Mouse (Mus musculus) MEL-GATA-1-ER (cell line): ENCODE results near the gene Tmprss12.
"Not testable (repeated sequence)": the region's sequence is repeated elsewhere in the genome, so short reads cannot be mapped to it uniquely, and the experiment has no call there.

Experiments
- DNase-seq: peaks from one replicate; pipeline ENCODE4 v3.0.0-alpha.2; 2012; ENCODE audit warnings: low read depth; ENCODE audit errors: extremely low read depth

The Tmprss12 gene

DNA sequence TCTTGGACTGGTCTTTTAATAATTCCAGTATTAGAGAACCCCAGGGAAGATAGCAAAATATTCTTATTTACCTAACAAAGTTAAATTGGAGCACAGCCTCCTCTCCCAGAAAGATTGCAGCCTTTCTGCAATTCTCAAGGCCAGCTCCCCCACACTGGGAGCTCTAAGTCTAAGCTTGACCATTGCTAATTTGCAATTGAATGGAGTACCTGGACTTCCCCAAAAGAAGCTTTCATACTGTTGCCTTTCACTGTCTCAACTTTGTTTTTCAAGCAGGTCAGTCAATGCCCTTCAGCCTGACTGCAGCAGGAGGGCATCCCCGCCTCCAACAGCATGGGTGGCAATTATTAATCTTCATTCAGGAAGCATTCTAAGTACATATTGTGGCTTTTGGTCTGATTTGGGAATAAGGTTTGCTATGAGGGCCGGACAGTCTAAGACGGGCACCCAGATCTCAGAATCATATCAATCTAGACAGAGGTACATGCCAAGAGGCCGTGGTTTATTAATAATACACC, 6.8 kb upstream of the Tmprss12 start:
- DNase-seq, result not testable (repeated sequence)

DNA sequence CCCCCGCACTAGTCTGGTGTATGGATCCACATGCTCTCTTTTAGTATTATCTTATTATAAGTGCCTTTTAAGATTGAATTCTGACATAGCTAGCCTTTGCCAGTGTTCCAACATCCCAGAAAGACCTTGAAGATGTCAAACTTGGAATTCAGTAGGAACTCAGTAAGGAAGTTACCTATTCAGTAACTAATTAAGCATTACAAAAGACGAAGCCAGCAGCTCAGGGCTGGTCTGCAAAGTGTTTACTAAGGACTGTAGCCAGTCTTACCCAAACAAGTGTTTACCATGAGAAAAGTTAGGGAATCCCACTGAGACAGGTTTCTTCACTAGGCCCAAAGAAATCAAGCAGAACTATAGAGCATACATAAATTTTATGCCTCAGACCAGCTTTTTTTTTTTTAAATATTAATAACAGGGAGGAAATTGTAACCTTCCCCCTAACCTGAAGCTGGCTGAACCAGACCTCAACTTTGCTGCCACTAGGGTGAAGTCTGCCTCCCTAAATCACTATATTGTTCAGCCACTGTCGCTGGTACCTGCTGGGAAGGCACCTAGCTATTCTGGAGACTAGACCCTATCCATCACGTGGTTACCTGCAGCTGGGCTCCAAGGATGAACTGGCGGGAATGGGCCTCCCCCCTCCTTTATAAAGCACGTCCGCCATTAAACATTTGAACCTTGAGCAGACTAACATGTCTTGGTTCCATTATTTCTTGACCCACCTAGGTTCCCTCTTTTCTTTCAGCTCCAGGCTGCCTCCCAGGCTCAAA, 5.7 kb upstream of the Tmprss12 start:
- DNase-seq, result no peak

DNA sequence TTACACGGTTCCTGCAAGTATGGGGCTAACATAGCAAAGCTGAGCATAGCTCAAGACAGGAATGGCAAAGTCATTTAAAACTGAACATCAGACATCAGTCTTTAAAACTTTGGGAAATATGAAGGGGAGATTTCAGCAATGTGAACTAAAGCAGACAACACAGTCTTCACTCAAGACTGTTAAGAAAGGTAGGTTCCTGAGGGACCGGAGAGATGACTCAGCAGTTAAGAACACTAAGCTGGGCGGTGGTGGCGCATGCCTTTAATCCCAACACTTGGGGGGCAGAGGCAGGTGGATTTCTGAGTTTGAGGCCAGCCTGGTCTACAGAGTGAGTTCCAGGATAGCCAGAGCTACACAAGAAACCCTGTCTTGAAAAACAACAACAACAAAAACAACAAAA, 4.2 kb upstream of the Tmprss12 start:
- DNase-seq, result no peak

DNA sequence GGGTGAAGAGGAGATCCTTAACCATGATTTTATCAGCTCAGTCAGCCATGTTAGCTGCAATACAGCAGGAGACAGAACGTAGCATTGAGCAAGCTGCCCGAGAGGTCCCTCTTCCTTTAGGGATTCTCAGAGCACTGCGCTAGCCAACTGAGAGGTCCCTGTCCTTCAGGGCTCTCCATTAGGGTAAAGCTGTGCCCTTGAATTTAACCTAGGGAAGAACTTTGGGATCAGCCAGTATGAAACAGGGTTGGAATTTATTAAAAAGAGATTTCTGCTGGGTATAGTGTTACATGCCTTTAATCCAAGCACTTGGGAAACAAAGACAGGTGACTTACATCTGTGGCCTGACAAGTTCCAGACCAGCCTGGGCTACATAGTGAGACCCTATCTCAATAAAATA, 3.1 kb upstream of the Tmprss12 start:
- no peak for DNase-seq

DNA sequence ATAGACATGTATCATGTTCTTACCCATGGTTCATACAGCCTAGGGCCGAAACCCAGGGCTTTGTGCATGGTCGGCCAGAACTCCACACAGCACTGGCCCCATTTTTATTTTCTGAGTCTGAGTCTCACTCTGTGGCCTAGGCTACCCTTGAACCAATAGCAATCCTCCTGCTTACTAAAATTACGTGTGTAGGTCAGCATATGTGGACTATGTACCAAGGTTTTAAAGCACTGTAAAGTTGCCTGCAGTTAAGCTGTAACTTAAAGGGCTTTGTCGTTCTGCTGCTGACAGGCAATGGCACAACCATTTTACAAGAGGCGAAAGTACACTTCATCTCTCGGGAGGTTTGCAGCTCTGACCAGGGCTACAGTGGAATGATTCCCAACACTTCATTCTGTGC, 8.3 kb downstream of the Tmprss12 start:
- no peak for DNase-seq

DNA sequence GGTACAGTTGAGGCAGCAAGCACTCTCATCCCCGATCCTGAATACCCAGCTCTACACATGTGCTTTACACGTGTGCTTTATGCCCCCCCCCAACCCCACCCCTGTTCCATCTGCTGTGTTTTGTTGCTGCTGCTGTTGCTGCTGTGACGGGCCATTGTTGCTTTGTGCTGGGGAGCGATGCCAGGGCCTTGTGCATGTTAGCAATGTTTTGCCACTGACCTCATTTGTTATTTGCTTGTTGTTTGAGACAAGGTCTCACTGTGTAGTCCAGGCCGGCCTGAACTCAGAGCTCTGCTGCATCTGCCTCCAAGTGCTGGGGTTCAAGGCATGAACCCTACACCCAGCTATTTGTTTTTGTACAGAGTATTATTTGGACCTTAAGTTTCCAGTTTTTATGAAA, 10.2 kb downstream of the Tmprss12 start:
- no peak for DNase-seq

DNA sequence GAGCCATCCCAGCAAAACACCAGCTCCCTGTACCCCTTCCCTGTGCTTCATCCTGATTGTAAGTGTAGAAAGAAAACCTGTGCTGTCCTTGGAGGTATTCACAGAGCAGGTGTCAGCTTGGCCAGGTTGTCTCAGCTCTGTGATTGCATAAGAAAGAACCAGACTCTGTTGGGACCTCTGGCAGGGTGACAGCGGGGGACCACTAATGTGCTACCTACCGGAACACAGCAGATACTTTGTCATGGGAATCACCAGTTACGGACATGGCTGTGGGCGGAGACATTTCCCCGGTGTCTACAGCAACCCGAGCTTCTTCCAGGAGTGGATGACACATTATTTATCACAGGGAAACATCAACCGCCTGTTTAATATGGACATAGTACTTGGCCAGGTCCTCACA, 11.7 kb downstream of the Tmprss12 start:
- no peak for DNase-seq

DNA sequence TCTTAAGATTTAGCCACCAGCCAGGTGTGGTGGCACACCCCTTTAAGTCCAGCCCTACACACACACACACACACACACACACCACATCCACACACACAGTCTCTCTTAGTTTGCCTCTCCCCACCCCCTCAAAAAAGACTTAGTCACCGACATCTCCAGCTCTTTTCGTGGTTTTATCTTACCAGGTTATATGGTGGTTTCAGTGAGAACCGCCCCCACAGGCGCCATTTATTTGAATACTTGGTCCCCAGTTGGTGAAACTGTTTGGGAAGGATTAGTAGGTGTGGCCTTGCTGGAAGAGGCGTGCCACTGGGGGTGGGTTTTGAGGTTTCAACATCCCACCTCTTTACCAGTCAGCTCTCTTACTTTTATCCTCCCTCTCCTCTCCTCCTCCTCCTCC, 17.2 kb downstream of the Tmprss12 start:
- DNase-seq, result no peak

DNA sequence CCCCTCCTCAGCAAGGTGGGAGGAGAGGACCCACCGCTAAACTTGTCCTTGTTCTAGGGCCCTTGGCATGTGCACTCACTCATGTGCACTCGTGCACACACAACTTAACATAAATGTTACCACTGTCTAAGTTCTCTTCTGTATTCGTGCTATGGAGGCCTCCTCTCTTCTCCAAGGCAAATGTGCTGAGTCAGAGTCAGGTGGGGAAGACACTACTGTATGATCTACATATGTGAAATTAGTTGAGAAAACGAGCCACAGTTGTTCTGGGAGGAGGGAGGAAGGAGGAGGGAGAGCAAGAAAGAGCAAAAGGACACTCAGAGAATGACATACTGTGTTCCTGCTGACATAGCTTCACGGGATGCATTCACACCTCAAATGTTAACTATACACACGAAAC, 19.9 kb downstream of the Tmprss12 start:
- DNase-seq, result no peak

DNA sequence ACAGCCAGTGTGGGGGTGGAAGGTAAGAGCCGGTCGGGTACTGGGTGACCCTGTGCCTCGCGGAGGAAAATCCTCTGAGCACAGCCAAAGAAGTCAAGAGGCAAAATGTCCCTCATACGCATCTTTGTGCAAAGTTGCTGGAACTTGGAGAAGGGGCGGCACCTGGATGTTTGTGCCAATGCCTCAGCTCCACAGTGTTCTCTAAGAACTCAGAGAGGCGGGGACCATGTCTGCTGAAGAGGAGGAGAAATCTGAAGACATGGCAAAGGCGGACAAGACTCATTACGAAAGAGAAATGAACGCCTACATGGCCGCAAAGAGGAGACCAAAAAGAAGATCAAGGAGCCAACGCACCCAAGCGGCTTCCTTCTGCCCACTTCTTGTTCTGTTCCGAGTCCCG, 20.9 kb downstream of the Tmprss12 start:
- no peak for DNase-seq

DNA sequence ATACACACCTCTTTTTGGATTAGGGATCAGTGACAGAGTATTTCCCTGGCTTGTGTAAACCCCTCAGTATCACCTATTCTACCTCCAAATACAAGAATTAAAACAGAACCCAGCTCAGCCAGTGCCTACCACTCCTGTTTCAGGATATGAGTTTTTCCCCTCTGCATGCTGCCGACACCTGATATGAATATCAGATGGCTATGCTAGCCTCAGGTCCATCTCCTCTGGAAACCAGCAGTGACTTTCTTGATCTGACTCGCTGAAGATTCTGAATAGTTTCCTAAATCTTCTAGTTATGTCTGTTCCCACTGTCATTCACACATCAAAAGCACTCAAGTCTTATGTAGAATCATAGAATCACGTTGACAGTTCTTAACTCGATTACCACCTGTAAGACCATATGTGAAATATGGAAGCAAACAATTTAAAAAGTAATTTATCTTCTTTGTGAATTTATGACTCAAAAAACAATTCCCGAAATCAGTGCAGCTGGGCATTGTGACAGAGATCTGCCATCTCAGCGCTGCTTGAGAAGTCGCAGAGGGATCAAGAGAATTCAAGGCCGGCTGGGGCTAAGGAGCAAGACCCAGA, 22.9 kb downstream of the Tmprss12 start:
- DNase-seq, result peak; percentile 65

DNA sequence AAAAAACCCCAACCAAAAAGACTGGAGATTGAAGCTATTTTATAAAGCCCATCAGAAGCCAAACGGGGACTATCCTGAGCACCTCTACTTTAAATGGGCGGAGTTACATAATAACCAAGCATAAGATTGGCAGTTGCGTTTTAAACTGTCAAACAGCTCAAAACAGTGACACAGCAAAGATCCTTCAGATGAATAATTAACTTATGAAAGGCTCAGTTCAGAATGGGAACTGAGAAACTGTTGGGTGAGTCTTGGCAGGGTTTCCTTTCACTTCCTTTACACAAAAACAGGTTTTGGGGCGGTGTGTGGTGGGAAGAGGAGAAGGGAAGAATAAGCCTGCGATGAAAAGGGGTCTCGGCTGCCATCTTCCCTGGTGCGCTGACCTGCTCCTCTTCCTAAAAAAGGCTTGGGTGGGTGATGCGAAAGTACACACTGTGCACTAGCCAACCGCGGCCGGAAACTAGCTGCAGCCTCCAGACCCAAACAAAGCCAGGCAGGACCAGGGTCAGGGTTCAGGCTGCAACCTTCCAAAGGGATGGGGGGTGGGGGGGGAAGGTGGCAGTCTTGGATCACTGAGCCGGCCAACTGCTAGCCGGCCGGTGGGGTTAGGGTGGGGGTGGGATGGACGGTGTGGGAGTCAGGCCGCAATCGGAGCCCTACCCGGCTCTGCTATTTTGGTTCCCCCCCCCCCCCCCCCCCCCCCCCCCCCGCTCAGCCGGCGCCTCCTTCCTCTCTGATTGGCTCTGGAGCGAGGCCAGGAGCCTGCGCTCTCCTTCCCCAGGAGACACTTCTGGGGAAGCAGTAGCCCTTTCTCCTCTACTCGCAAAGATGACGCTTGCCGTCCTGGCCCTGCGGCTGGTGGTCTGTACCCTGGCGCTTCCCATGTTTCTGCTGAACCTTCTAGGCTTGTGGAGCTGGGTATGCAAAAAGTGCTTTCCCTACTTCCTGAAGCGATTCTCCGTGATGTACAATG, 23.7 kb downstream of the Tmprss12 start, which contains the start of gene Mettl7a1:
Gene Mettl7a1, plus strand, starts transcription at position 122 of the 973 bp plus-strand sequence.
- peak; percentile 98 for DNase-seq

DNA sequence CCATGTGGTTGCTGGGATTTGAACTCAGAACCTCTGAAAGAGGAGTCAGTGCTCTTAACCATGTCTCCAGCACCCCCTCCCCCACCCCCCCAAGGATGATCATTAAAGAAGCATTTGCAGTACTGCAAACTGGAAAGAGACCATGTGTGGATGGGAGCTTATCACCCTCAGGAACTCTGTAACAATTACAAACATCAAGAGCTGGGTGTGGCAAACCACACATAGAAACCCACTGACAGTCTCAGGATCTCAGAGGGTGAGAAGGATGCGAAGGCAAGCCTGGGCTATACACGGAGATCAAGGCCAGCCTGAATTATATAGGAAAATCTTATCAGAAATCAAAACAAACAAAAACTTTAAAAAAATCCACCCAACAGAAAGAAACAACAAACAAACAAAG, 25.6 kb downstream of the Tmprss12 start:
- no peak for DNase-seq

DNA sequence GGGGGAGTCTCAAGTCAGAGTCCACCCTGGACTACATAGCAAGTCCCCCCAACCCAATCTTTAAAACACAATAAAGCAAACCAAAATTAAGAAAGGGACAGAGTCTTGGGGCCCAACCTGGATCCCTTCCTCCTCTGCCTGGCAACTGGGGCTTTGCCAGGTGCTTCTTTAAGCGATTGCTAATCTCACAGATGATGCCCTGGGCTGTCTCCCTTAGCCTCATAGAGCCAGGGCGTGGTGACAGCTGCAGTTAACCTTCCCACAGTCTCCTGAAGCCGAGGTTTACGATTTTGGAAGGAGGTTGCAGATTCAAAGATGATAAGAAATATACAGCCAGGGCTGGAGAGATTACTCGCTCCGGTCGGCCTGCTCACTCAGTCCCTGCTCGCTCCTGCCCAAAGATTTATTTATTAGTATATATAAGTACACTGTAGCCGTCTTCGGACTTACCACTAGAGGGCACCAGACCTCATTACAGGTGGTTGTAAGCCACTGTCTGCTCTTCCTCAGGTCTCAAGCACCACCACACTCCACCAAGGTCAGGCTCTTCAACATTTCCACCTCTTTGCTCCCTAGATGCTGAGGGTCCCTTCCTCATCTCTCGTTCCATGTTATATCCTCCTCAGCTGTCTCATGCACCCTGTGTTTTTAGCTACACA, 26.9 kb downstream of the Tmprss12 start:
- peak; percentile 76 for DNase-seq

DNA sequence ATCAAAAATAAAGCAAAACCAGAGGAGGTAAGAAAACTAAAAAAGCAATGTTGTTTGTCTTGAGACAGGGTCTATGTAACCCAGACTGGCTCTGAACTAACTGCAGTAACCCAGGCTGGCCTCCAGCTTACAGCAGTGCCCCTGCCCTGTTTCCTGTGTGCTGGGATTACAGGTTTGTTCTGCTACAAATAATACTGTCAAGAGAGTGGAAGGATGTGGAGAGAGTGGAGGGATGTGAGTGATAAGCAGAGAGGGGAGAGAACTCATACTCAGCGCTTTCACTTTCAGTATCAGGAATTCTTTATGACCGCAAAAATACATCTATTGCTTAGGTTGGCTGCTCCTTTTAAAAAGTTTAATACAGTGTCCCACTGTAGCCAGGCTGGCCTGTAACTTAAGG, 31.7 kb downstream of the Tmprss12 start:
- DNase-seq, result no peak

DNA sequence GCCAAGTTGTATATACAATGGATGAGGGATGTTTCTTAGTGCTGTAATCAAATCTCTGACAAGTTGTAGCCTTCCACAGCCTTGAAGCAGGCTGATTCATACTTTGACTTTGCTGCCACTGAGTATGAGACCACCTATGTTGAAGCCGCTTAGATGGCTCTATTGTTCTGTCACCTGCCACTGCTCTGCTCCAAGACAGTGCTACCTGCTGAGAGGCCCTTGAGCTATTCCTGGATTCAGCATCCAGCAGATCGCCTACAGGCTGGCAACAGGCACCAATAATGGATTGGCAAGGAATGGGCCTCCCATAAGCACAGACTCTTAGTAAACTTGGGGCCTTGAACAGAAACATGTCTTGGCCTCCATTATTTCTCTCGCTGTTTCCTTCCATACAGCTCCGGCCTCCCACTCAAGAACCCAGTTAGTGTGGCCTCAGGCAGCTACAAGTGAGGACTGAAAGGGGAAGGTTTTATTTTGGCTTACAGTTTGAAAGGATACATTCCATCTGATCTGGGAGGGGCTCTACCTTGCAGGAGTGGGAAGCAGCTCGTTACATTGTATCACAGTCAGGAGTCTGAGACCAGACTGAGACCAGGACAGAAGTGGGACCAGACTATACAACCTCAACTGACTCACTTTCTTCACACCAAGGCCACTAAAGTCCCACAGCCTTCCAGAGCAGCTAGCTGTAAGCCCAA, 34.0 kb downstream of the Tmprss12 start:
- DNase-seq, result no peak

DNA sequence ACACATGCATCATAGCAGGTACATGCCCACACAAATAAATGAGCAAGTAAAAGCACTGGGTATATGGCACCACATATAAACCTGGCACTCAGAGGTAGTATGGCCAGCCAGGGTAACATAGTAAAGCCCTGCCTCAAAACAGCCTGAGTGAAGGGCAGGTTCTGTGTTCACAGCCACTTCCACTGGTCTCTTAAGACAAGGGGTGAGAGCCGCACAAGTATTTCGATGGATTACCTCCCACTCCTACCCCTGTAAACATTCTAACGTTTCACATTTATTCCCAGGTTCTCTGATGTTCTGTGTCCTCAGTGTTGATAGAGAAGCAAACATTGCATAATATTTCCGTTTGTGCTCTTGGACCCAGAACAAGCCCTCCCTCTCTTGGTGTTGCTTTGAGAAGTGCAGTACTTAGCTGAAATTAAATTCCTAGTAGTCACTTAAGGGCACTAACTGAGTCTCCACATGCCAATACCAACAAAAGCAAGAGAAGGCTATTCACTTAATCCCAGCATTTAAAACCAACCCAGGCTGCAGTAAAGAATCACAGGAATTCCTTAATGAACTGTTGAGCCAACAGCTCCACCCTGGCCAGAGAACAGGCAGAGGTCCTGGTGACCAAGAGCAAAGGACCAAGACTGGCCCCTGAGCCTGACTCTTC, 37.5 kb downstream of the Tmprss12 start:
- DNase-seq, result not testable (repeated sequence)

DNA sequence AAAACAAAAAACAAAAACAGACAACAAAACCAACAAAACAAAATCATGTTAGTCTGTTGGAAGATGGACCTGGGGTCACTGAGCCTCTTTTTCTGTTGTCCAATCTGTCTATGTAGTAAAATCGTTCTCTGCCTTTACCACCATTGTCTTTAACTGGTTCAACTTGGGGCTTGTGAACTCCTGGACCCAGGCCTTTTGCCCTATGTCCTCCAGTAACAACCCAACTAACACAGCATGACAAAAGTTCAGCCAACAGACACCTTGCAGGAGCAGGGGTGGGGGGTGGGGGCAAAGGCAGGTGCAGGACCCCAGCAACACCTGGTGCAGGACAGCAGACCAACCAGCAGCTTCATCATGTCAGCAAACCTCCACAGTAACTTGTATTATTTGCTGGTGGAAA, 39.2 kb downstream of the Tmprss12 start:
- no peak for DNase-seq

DNA sequence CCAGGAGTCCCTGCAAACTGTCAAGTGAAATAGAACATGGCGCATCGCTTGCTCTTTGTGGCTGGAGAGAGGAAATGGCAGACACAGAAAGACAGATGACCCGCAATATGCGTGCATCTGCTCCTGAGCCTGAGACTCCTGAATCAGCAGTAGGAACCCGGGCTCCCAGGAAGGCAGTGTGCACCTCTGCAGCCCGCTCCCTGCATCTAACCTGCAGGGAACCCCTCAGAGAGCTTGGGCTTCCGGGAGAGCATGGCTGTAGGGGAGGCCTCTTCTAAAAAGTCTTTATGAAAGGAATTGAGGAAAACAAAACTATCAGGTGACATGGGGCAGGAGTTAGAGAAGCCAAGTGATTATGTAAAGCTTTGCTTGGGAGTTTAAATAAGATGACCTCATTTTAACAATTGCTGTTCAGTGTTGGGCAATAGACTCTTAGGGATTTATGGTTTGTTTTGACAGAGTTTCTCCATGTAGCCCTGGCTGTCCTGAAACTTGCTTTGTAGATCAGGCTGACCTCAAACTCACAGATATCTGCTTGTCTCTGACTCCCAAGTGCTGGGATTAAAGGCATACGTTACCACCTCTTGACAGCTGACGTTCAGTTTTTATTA, 39.8 kb downstream of the Tmprss12 start:
- no peak for DNase-seq

DNA sequence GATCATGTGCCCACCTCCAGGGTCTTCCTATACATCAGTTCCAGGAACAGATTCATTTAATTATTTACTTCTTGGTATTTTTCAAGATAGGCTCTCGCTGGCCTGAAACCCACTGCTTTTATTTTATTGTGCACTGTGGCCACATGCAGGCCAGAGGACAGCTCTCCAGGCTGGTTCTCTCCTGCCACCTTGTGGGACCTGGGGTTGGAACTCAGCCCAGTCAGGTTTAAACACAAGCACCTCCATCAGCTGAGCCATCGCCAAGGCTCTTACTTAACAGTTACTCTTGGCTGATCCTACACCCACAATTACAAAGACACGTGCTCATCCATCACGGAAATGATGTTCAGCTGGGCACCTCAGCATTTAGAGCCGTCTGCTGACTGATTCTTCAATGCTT, 40.5 kb downstream of the Tmprss12 start:
- DNase-seq, result no peak
